Mouse (Mus musculus): ENCODE results near the gene Kcnj4.

The Kcnj4 gene

DNA sequence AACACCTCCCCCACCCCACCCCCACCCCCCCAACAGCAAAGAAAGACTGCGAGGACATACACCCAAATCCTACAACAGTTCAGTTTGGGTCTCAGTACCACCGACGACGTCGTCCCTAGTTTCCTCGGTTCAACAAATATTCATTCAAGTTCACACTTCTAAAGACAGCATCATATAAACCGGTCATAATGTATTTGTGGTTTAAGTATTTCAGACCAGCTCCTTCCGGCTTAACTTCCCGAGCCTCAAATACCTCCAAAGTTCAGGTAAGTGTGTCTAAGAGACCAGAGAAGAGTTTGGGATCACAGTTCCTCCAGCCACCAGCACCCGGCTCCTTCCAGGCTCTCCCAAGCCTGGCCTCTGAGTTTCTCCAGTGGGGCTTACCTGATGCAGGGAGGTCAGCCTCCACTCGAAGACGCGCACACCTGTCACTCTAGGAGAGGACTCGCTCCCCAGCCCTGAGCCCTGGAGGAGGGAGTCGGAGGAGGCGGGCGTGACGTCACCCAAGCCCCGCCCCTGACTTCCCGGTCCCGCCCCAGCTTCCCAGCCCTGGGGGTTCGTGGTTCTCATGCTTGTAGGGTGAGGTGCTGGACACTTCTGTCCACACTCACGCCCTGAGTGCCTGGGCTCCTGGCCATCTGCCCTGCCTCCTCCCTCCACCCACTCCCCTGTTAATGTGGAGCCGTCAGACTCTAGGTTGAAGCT, 49.8 kb downstream of the Kcnj4 start, which contains the start of gene Csnk1e:
Csnk1e (minus strand) TSS at position 461 of the 705 bp plus-strand sequence.
- Histone ChIP-seq H3K36me3 (ENCODE audit: insufficient read depth, low read length) (no peaks in the 10 kb centered on the region), H3K4me1 (replicated peaks; ENCODE audit: low read depth, low read length) (peaks cover 84% of the 10 kb centered on the region), H3K4me3 (replicated peaks; ENCODE audit: low read length) (peak within 1 kb of the TSS; percentile 68), H3K9me3 (ENCODE audit: low read length) (no peaks in the 10 kb centered on the region), H3K27me3 (ENCODE audit: insufficient read depth, low read length) (peaks cover 2% of the 10 kb centered on the region; the same call in 1 of the 2 replicates)
- TF ChIP-seq CTCF (conservative IDR thresholded peaks at IDR 0.05; ENCODE audit: low read length), result no peak
- TF ChIP-seq NANOG (IDR thresholded peaks at IDR 0.05; ENCODE audit: borderline replicate concordance, low read length), result no peak
- no peak for TF ChIP-seq POU5F1 (IDR thresholded peaks at IDR 0.05; ENCODE audit: borderline replicate concordance, low read length)

DNA sequence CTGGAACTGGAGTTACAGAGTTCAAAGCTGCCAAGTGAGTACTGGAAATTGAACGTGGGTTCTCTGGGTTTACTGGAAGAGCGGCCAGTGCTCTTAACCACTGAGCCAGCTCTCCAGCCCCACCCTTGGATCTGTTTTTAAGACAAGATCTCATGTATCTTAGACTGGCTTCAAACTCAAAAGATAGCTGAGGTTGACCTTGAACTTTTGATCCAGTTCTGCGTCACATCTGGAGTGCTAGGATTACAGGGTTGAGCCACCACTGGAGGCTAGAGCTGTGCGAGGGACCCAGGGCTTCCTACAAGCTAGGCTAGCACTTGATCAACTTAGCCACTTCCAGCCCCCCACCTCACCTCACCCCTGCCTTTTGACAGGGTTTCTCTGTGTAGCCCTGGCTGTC, 51.2 kb downstream of the Kcnj4 start:
- Histone ChIP-seq H3K4me1 (replicated peaks; ENCODE audit: low read depth, low read length) (peaks cover 84% of the 10 kb centered on the region), H3K4me3 (replicated peaks; ENCODE audit: low read length) (no peak overlapping the region), H3K27me3 (ENCODE audit: insufficient read depth, low read length) (peaks cover 10% of the 10 kb centered on the region), H3K36me3 (ENCODE audit: insufficient read depth, low read length) (no peaks in the 10 kb centered on the region), H3K9me3 (ENCODE audit: low read length) (no peaks in the 10 kb centered on the region)
- TF ChIP-seq CTCF (conservative IDR thresholded peaks at IDR 0.05; ENCODE audit: low read length), result no peak
- no peak for TF ChIP-seq POU5F1 (IDR thresholded peaks at IDR 0.05; ENCODE audit: borderline replicate concordance, low read length)
- no peak for TF ChIP-seq NANOG (IDR thresholded peaks at IDR 0.05; ENCODE audit: borderline replicate concordance, low read length)

DNA sequence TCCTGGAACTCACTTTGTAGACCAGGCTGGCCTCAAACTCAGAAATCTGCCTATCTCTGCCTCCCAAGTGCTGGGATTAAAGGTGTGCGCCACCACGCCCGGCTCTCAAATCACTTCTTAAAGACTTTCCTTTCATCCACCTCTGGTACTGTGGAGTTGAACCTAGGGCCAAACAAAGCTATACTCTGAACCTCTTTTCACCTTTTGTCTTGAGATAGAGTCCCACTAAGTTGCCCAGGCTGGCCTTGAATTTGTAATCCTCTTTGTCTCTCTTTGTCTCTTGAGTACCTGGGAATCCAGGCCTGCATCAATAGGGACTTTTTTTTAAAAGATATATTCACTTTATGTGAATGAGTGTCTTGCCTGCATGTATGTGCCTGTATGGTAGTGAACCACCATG, 57.0 kb downstream of the Kcnj4 start:
- Histone ChIP-seq H3K4me3 (replicated peaks; ENCODE audit: low read length) (no peak overlapping the region), H3K4me1 (replicated peaks; ENCODE audit: low read depth, low read length) (peaks cover 75% of the 10 kb centered on the region), H3K27me3 (ENCODE audit: insufficient read depth, low read length) (peaks cover 20% of the 10 kb centered on the region), H3K36me3 (ENCODE audit: insufficient read depth, low read length) (no peaks in the 10 kb centered on the region), H3K9me3 (ENCODE audit: low read length) (no peaks in the 10 kb centered on the region)
- no peak for TF ChIP-seq CTCF (conservative IDR thresholded peaks at IDR 0.05; ENCODE audit: low read length)
- peak; percentile 79 for TF ChIP-seq NANOG (IDR thresholded peaks at IDR 0.05; ENCODE audit: borderline replicate concordance, low read length)

DNA sequence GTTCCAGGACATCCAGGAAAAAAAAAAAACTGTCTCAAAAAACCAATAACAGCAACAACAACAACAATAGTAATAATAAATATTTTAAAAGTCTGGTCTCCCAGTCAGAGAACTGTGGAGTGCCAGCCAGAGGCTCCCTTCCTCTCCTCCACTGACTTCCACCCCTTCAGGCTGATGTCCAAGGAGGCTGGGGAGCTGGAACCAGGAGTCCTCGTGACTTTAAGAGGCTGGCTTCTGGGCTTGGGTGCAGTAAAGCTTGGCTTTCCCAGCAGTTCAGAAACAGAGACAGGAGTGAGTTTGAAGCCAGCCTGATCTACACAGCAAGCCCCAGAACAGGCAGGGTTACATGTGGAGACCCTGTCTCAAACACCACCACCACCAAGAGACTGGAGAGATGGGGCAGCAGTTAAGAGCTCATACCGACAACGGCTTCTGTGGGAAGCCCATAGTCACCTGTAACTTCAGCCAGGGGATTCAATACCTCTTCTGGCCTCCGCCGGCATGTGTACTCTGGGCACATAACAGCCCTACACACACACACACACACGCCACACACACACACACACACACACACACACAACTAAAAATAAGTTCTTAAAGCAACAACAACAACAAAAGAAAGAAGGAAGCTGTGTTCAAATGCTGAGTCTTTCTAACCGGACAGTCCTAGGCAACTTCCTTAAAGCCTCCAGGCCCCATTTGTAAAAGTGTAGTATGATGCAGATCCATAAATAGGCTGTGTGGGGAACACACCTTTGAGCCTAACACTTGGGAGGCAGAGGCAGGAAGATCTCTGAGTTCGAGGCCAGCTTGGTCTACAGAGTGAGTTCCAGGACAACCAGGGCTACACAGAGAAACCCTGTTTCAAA, 59.0 kb downstream of the Kcnj4 start:
- Histone ChIP-seq H3K4me3 (replicated peaks; ENCODE audit: low read length) (no peak overlapping the region), H3K9me3 (ENCODE audit: low read length) (no peaks in the 10 kb centered on the region), H3K4me1 (replicated peaks; ENCODE audit: low read depth, low read length) (peaks cover 68% of the 10 kb centered on the region), H3K36me3 (ENCODE audit: insufficient read depth, low read length) (no peaks in the 10 kb centered on the region), H3K27me3 (ENCODE audit: insufficient read depth, low read length) (peaks cover 24% of the 10 kb centered on the region)
- TF ChIP-seq POU5F1 (IDR thresholded peaks at IDR 0.05; ENCODE audit: borderline replicate concordance, low read length), result no peak
- TF ChIP-seq CTCF (conservative IDR thresholded peaks at IDR 0.05; ENCODE audit: low read length), result no peak
- TF ChIP-seq NANOG (IDR thresholded peaks at IDR 0.05; ENCODE audit: borderline replicate concordance, low read length), result no peak

DNA sequence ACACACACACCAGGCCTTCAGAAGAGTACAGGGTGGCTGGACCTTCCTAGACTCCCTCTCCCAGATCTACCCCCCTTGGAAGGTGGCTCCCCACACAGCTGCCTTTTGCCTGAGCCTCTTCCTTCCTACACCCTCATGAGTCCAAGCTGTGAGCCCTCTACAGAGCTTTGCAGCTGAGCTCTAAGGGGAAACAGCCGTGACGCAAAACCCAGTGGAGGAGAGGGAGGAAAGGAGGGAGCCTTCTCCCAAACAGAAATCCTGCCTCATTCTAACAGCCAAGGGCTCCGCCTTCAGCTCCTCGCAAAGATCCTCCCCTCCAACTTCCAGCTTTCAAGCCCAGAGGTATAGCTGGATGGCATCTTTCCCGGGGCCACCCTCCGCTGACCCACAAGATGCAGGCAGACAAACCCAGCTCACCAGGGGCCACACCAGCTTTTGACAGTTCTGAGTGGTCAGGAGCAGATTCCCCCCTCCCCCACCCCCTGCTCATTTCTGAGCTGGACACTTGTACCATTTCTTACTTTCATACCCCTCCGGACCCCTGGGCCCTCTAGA, 61.1 kb downstream of the Kcnj4 start:
- Histone ChIP-seq H3K4me3 (replicated peaks; ENCODE audit: low read length) (0 out of 2 replicates have a peak overlapping the region, but pooled peaks have one; percentile 14), H3K27me3 (ENCODE audit: insufficient read depth, low read length) (peaks cover 14% of the 10 kb centered on the region), H3K4me1 (replicated peaks; ENCODE audit: low read depth, low read length) (peaks cover 77% of the 10 kb centered on the region), H3K36me3 (ENCODE audit: insufficient read depth, low read length) (no peaks in the 10 kb centered on the region), H3K9me3 (ENCODE audit: low read length) (no peaks in the 10 kb centered on the region)
- TF ChIP-seq NANOG (IDR thresholded peaks at IDR 0.05; ENCODE audit: borderline replicate concordance, low read length), result no peak
- TF ChIP-seq CTCF (conservative IDR thresholded peaks at IDR 0.05; ENCODE audit: low read length), result no peak
- TF ChIP-seq POU5F1 (IDR thresholded peaks at IDR 0.05; ENCODE audit: borderline replicate concordance, low read length), result no peak

DNA sequence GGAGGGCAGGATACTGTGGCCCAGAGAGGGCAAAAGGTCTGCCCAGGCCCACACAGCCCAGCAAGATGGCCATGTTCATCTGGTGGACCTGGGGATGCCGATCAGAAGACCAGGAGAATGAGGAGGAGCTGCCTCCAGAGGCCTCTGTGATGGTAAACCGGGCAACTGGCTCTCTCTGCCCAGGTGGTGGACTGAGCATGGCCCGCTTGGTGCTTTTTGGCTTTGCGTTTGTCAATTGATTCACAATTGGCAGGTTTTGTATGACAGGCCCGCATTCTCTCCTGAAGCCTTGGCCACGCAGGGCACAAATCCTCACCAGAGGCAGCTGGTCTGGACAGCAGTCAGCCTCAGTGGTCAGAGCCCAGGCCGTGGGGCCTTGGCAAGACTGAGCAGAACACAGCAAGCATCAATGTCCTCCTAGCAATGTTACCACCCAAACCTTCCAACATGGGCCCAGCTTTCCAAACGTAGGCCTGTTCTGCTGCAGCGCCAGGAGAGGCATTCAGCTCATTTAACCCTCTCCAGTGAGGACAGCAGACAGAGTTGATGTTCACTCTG, 62.0 kb downstream of the Kcnj4 start:
- H3K36me3 ChIP-seq (ENCODE audit: insufficient read depth, low read length), result peaks cover 5% of the 10 kb centered on the region
- H3K9me3 ChIP-seq (ENCODE audit: low read length), result no peaks in the 10 kb centered on the region
- H3K4me1 ChIP-seq (replicated peaks; ENCODE audit: low read depth, low read length), result peaks cover 77% of the 10 kb centered on the region
- peaks cover 14% of the 10 kb centered on the region for H3K27me3 ChIP-seq (ENCODE audit: insufficient read depth, low read length)
- peak overlapping the region; percentile 86; the same call in 1 of the 2 replicates for H3K4me3 ChIP-seq (replicated peaks; ENCODE audit: low read length)
- TF ChIP-seq NANOG (IDR thresholded peaks at IDR 0.05; ENCODE audit: borderline replicate concordance, low read length) (no peak), CTCF (conservative IDR thresholded peaks at IDR 0.05; ENCODE audit: low read length) (no peak), POU5F1 (IDR thresholded peaks at IDR 0.05; ENCODE audit: borderline replicate concordance, low read length) (no peak)

DNA sequence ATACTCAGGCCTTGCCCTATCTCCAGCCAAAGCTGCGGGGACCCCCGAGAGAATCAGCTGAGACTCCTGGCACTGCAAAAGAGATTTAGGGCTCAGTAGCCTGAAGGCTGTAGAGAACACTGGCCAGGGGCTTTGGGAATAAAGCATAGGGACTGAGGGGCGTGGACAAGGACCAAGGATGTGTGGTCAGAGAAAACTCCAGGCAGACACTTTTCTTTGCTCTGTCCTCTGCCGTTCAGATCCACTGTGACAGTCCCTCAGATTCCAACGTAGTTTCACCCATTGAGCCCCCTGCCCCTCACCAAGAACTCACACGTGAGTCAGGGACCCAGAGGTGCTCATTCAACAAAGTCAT, 62.8 kb downstream of the Kcnj4 start:
- TF ChIP-seq NANOG (IDR thresholded peaks at IDR 0.05; ENCODE audit: borderline replicate concordance, low read length) (no peak), CTCF (conservative IDR thresholded peaks at IDR 0.05; ENCODE audit: low read length) (no peak), POU5F1 (IDR thresholded peaks at IDR 0.05; ENCODE audit: borderline replicate concordance, low read length) (no peak)
- Histone ChIP-seq H3K9me3 (ENCODE audit: low read length) (no peaks in the 10 kb centered on the region), H3K27me3 (ENCODE audit: insufficient read depth, low read length) (peaks cover 14% of the 10 kb centered on the region), H3K4me1 (replicated peaks; ENCODE audit: low read depth, low read length) (peaks cover 78% of the 10 kb centered on the region), H3K4me3 (replicated peaks; ENCODE audit: low read length) (peak overlapping the region; percentile 86), H3K36me3 (ENCODE audit: insufficient read depth, low read length) (peaks cover 13% of the 10 kb centered on the region)
